Mouse (Mus musculus): ENCODE results near the gene Snx5. TPM values are rescaled to one million over a fixed set of nuclear protein-coding genes. Genes with fewer than 3 reads are reported as not detected.

Gene Snx5
- total and polyA plus RNA-seq, 3 experiments, result 136 to 835 (median 213) TPM

DNA sequence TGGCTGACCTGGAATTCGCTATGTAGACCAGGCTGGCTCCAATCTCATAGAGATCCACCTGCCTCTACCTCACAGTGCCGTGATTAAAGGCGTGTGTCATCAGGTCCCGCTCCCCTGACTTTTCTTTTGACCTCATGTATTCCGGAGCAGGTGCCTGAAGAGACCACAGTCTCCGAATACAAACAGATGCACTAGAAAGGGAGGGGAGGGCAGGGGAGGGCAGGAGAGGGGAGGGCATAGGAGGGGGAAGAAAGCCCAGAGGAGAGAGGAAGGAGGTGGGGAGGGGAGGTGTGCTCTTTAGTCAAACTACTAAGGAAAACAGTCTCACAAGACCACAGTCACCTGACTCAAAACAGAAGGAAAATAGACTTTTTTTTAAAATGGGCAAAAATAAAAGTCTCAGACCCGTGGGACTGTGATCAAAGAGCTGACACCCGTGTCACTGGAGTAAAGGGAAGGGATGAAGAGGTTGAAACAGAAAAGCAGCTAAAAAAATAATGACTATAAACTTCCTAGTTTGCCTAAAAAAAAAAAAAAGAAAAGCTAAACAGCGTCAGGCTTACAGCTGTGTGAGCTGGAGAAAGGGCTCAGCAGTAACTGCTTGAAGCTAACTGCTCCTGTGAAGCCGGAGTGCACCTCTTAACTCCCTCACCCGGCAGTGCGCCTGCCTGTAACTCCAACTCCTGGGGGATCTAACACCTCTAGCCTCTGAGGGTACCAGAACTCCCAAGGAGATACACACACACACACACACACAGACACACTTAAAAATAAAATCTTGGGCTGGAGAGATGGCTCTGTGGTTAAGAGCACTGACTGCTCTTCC is 42.0 kb downstream of the Snx5 start:
- H3K9ac ChIP-seq (ENCODE audit: control insufficient read depth, low read depth, low read length, poor library complexity, severe bottlenecking), result peak overlapping the region; percentile 67
- H3K36me3 ChIP-seq (ENCODE audit: control insufficient read depth in 1 of 2, insufficient read depth in 2 of 2, low read length in 2 of 2), result peaks cover 0 to 11% of the 10 kb centered on the region in 2 experiments; a peak in 2 of 4 replicates
- H3K27ac ChIP-seq (ENCODE audit: control insufficient read depth, low read depth, low read length), result peak overlapping the region; percentile 69
- peak overlapping the region; percentile 57 to 67 for H3K4me3 ChIP-seq (ENCODE audit: control insufficient read depth in 1 of 2, insufficient read depth in 1 of 2, low read depth in 2 of 2, low read length in 2 of 2)
- peak; percentile 56 for DNase-seq (ENCODE audit: low read depth, low spot score)
- no peaks in the 10 kb centered on the region for H3K9me3 ChIP-seq (replicated peaks; ENCODE audit: insufficient read depth, low read length)
- H3K27me3 ChIP-seq (ENCODE audit: control insufficient read depth in 1 of 2, insufficient read depth in 2 of 2, low read length in 2 of 2), result no peaks in the 10 kb centered on the region
- no peak for TF ChIP-seq CTCF (IDR thresholded peaks at IDR 0.05 in 2 of 3, conservative IDR thresholded peaks at IDR 0.05 in 1 of 3; ENCODE audit: control insufficient read depth in 1 of 3, insufficient read depth in 1 of 3, low read depth in 2 of 3, low read length in 3 of 3, poor library complexity in 1 of 3, severe bottlenecking in 1 of 3)
- TF ChIP-seq TCF12 (IDR thresholded peaks at IDR 0.05; ENCODE audit: low read depth, low read length), result no peak
- no peak for TF ChIP-seq ETS1 (IDR thresholded peaks at IDR 0.05; ENCODE audit: low read depth, low read length)
- TF ChIP-seq CHD1 (IDR thresholded peaks at IDR 0.05; ENCODE audit: low read depth, low read length), result no peak
- TF ChIP-seq RAD21 (IDR thresholded peaks at IDR 0.05; ENCODE audit: low read depth, low read length), result no peak
- no peak for TF ChIP-seq ZC3H11A (IDR thresholded peaks at IDR 0.05; ENCODE audit: low read depth, low read length)
- TF ChIP-seq CHD2 (IDR thresholded peaks at IDR 0.05; ENCODE audit: low read length), result no peak
- TF ChIP-seq GATA1 (IDR thresholded peaks at IDR 0.05; ENCODE audit: low read depth, low read length), result no peak
- no peak for TF ChIP-seq MXI1 (IDR thresholded peaks at IDR 0.05; ENCODE audit: low read depth, low read length)
- no peak for TF ChIP-seq POLR2AphosphoS2 (IDR thresholded peaks at IDR 0.05; ENCODE audit: low read length)
- no peak for TF ChIP-seq USF2 (IDR thresholded peaks at IDR 0.05; ENCODE audit: borderline replicate concordance in 1 of 2, insufficient read depth in 1 of 2, low read depth in 1 of 2, low read length in 2 of 2)
- no peak for TF ChIP-seq MAX (IDR thresholded peaks at IDR 0.05; ENCODE audit: low read length)
- TF ChIP-seq HCFC1 (IDR thresholded peaks at IDR 0.05; ENCODE audit: low read depth, low read length), result no peak
- TF ChIP-seq ZNF384 (IDR thresholded peaks at IDR 0.05; ENCODE audit: low read depth, low read length), result peak; percentile 79
- 0 out of 2 replicates have a peak, but pooled peaks have one; percentile 21 for TF ChIP-seq USF1 (IDR thresholded peaks at IDR 0.05; ENCODE audit: low read depth, low read length)
- H3K4me1 ChIP-seq (ENCODE audit: control insufficient read depth in 1 of 2, insufficient read depth in 2 of 2, low read length in 2 of 2), result peaks cover 5 to 14% of the 10 kb centered on the region in 2 experiments
- peaks cover 1% of the 10 kb centered on the region; the same call in 1 of the 2 replicates for H3K79me2 ChIP-seq (ENCODE audit: control insufficient read depth, insufficient read depth, low read length, poor library complexity)

DNA sequence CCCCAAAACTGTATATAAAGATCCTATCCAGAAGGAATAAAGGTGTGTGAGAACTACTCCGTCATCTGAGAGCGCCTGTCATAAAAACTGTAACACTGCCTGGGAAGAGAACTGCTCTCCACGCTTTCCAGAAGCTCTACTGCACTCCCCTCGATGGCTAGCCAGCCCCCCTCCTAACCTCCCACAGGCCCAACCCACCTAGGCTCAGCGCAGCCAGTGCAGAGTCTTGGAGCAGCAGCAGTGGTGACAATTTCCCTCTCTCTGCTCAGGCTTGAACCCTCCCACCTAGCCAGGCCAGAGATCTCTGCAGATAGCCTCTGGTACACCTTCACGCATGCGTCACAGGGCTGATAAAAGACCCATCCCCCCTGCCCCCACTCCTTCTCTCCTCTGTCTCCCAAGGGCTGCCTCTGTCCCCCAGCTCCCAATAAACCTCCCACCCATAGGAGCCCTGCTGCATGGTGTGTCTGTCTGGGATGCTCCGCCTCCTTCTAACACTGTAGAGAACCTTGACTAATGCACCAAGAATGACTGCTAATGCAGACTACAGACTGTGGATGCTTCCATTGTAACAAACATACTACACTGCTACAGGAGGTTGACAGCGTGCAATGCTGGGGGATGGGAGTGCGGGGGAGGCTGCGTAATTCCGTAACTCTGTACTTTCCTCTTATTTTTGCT is 43.7 kb downstream of the Snx5 start:
- H3K4me3 ChIP-seq (ENCODE audit: control insufficient read depth in 1 of 2, insufficient read depth in 1 of 2, low read depth in 2 of 2, low read length in 2 of 2), result no peak overlapping the region

More for the DNA sequence above, 43.7 kb downstream of the Snx5 start:
- no peak for DNase-seq (ENCODE audit: low read depth, low spot score)
- no peaks in the 10 kb centered on the region for H3K9me3 ChIP-seq (replicated peaks; ENCODE audit: insufficient read depth, low read length)
- peaks cover 5 to 11% of the 10 kb centered on the region in 2 experiments for H3K4me1 ChIP-seq (ENCODE audit: control insufficient read depth in 1 of 2, insufficient read depth in 2 of 2, low read length in 2 of 2)
- H3K9ac ChIP-seq (ENCODE audit: control insufficient read depth, low read depth, low read length, poor library complexity, severe bottlenecking), result no peak overlapping the region
- no peak overlapping the region for H3K27ac ChIP-seq (ENCODE audit: control insufficient read depth, low read depth, low read length)
- TF ChIP-seq TCF12 (IDR thresholded peaks at IDR 0.05; ENCODE audit: low read depth, low read length) (no peak), RCOR1 (IDR thresholded peaks at IDR 0.05; ENCODE audit: low read depth, low read length) (no peak), UBTF (IDR thresholded peaks at IDR 0.05; ENCODE audit: borderline replicate concordance, insufficient read depth, low read depth, low read length) (no peak), EP300 (IDR thresholded peaks at IDR 0.05; ENCODE audit: low read depth in 1 of 2, low read length in 2 of 2) (no peak), KAT2A (conservative IDR thresholded peaks at IDR 0.05; ENCODE audit: low read depth, low read length) (no peak), USF2 (IDR thresholded peaks at IDR 0.05; ENCODE audit: borderline replicate concordance in 1 of 2, insufficient read depth in 1 of 2, low read depth in 1 of 2, low read length in 2 of 2) (no peak), USF1 (IDR thresholded peaks at IDR 0.05; ENCODE audit: low read depth, low read length) (no peak), BHLHE40 (IDR thresholded peaks at IDR 0.05; ENCODE audit: borderline replicate concordance, low read depth, low read length) (no peak), ZC3H11A (IDR thresholded peaks at IDR 0.05; ENCODE audit: low read depth, low read length) (no peak), POLR2A (IDR thresholded peaks at IDR 0.05; ENCODE audit: control insufficient read depth in 1 of 2, insufficient read depth in 1 of 2, low read depth in 1 of 2, low read length in 2 of 2, poor library complexity in 1 of 2) (no peak), HCFC1 (IDR thresholded peaks at IDR 0.05; ENCODE audit: low read depth, low read length) (no peak), ETS1 (IDR thresholded peaks at IDR 0.05; ENCODE audit: low read depth, low read length) (no peak), TBP (IDR thresholded peaks at IDR 0.05; ENCODE audit: low read depth, low read length) (no peak), CHD1 (IDR thresholded peaks at IDR 0.05; ENCODE audit: low read depth, low read length) (no peak), MXI1 (IDR thresholded peaks at IDR 0.05; ENCODE audit: low read depth, low read length) (no peak), MAZ (IDR thresholded peaks at IDR 0.05; ENCODE audit: low read depth, low read length) (no peak), MYB (IDR thresholded peaks at IDR 0.05; ENCODE audit: low read depth, low read length) (no peak), E2F4 (IDR thresholded peaks at IDR 0.05; ENCODE audit: borderline replicate concordance, low read depth, low read length) (no peak)
- peaks cover 0 to 10% of the 10 kb centered on the region in 2 experiments; a peak in 2 of 4 replicates for H3K36me3 ChIP-seq (ENCODE audit: control insufficient read depth in 1 of 2, insufficient read depth in 2 of 2, low read length in 2 of 2)
- H3K27me3 ChIP-seq (ENCODE audit: control insufficient read depth in 1 of 2, insufficient read depth in 2 of 2, low read length in 2 of 2), result no peaks in the 10 kb centered on the region
- H3K79me2 ChIP-seq (ENCODE audit: control insufficient read depth, insufficient read depth, low read length, poor library complexity), result peaks cover 1% of the 10 kb centered on the region; the same call in 1 of the 2 replicates
